Mouse (Mus musculus) liver, embryonic 16.5 days (tissue): ENCODE measurements around the gene Nfib. TPM values are rescaled to one million over a fixed set of nuclear protein-coding genes. Genes with fewer than 3 reads are reported as not detected.

Experiments
- polyA plus RNA-seq: library from polyadenylated mRNA; unstranded; fragments of >200 nt; fragmentation: Nextera tagmentation; extraction: Ambion mirVana; gene quantifications from 2 replicates; pipeline ENCODE4 v1.2.1, GENCODE M21; 2015

The Nfib gene
- polyA plus RNA-seq, 1 experiment from 2014 or later = 5.4 TPM

Other genes with a start within 250 kb of the Nfib start
- 3.1 and 3.4 TPM in 2 replicates for gene Zdhhc21, start 154.2 kb upstream of the Nfib start, polyA plus RNA-seq
- not detected in 2 replicates for gene Cer1, start 179.4 kb upstream of the Nfib start, polyA plus RNA-seq